Mouse (Mus musculus): Measurements from ENCODE around the gene Gm3336.

GRCm38 (mm10) chr8:70772075-70772474, 53.7 kb downstream of the Gm3336 start:
- no peak for TF ChIP-seq CTCF (IDR thresholded peaks at IDR 0.05; ENCODE audit: borderline replicate concordance, insufficient read depth, low read length)
- TF ChIP-seq POLR2A (IDR thresholded peaks at IDR 0.05; ENCODE audit: low read depth, low read length): no peak
